Mouse (Mus musculus): Measurements from ENCODE around the gene Gm11554.
"Not testable (repeated sequence)": the region's sequence is repeated elsewhere in the genome, so short reads cannot be mapped to it uniquely, and the experiment has no call there.

DNA sequence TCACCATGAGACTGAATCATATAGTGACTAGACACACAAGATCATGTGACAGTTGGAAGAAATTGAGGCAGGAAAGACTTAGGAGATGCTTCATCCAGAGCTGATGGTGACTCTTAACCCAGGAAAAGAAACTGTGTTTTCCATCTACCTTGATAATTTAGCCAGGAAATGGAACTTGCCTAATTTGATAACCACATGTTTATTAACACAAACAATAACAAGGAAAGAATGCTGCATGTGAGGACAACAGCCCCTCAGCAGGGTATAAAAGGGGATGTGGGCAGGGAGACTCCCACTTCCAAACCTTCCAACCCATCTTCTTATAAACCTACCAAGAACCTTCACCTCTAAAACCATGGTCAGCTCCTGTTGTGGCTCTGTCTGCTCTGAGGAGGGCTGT is 19.3 kb downstream of the Gm11554 start, which contains the start of gene Krtap4-9:
- TF ChIP-seq CTCF (IDR thresholded peaks at IDR 0.05; ENCODE audit: borderline replicate concordance, extremely low read depth, insufficient read depth, insufficient read length); POLR2A (IDR thresholded peaks at IDR 0.05; ENCODE audit: borderline replicate concordance, extremely low read depth, insufficient read depth, insufficient read length, poor library complexity, severe bottlenecking): not testable (repeated sequence)
